Mouse (Mus musculus) ES-Bruce4 (cell line): ENCODE results near the gene Mpv17.

Source experiments
- CTCF ChIP-seq: IDR thresholded peaks from one replicate; pipeline ENCODE4 v1.8.1; 2011; ENCODE audit warnings: low read depth, low read length
- POLR2A ChIP-seq: IDR thresholded peaks from one replicate; pipeline ENCODE4 v1.8.1; 2011; ENCODE audit warnings: low read length; ENCODE audit not compliant: insufficient read depth

DNA sequence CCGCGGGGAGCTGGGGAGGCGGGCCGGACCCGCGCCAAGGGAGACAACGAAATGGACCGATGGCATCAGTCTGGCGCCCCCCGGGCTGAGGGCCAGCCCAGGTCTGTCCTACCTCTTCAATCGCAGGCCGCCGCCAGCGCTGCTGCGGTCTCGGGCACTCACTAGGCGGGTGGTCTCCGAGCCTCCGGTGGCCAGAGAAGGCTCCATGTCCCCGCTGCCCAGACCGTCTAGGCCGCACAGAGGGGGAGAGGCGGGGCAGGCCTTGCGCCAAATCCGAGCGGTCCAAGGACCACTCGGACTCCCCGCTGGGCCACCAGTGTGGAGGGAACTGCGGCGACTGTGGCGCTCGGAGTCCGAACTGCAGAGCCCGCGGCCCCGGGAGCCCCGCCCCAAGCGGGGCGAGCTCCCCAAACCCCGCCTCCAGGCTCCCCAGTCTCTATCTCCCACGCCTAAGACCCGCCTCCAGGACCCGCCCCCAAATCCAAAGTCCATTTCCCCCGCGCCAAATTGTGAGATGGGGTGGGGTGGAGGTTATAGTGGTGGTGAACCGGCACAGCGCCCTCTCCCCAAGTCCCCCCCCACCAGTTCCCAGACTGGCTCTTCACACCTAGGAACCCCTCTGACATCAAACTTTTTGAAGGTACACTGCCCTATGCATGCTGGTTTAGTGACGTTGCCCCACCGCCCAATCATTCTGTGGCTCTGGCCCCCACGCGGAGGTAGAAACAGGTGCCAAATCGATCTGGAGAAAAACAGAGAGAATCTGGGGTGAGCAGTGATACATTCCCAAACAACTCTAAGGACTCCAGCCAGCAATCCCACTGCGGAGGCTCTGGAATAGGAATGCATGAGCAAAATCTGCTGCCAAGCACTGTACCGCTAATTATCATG lies 60.7 kb downstream of the Mpv17 start:
- TF ChIP-seq CTCF (no peak), POLR2A (no peak)
